Mouse (Mus musculus): ENCODE measurements around the gene Eps8. TPM values are rescaled to one million over a fixed set of nuclear protein-coding genes. Genes with fewer than 3 reads are reported as not detected.
A peak's percentile ranks its signal among the peaks of the same experiment; 100 is the strongest.

Eps8 gene
- polyA plus RNA-seq, 1 experiment from 2014 or later = 24.5 TPM

DNA sequence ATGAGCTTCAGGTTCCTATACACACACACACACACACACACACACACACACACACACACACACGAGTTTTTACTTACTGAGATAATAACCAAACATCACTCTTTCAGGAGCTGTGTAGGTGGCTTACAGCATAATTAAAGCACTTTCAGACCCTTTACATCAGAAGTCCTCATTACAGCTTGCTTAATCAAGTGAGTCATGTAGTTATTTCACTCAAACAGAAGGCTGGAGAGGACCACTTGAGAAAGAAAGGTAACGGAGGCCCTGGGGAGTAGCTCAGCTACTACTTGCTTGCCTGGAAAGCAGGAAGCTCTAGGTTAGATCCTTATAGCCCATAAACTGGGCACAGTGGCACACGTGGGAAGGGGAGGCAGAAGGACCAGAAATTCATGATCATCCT is 13.0 kb upstream of the Eps8 start:
- ATAC-seq (ENCODE audit: insufficient read depth) (no peak), DNase-seq (no peak)
- Histone ChIP-seq H3K4me2 (no peak overlapping the region), H3K4me1 (ENCODE audit: insufficient read depth) (no peaks in the 10 kb centered on the region), H3K27ac (ENCODE audit: low read depth) (no peak overlapping the region), H3K27me3 (ENCODE audit: insufficient read depth, low read length) (no peaks in the 10 kb centered on the region), H3K36me3 (ENCODE audit: insufficient read depth) (no peaks in the 10 kb centered on the region), H3K9ac (no peak overlapping the region), H3K4me3 (ENCODE audit: low read depth, low read length) (no peak overlapping the region), H3K9me3 (ENCODE audit: low read depth, low read length) (no peaks in the 10 kb centered on the region)
- TF ChIP-seq CTCF (IDR thresholded peaks at IDR 0.05; ENCODE audit: low read depth) = no peak
- 48% methylated on average over 3 of the region's 3 CpGs for WGBS

DNA sequence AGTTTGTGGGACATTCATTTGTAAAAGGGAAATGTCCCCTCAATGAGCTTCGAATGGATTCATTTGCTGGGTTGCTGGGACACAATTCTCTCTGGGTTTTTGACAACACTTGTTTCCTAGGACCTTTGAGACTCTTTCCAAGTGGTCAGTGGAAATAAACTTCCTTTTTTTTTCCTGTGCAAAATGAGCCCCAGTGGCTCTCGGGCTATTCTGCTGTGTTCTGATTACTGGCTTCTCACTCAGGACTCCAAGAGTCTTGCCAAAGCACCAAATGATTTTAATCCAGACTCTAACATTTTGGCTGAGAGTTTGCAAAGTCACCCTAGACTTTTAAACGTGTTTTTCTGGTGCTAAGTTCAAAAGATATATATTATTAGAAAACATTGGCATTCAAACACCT is 10.3 kb upstream of the Eps8 start:
- TF ChIP-seq CTCF (IDR thresholded peaks at IDR 0.05; ENCODE audit: low read depth) = no peak
- ATAC-seq (ENCODE audit: insufficient read depth) = no peak
- Histone ChIP-seq H3K27me3 (ENCODE audit: insufficient read depth, low read length) (no peaks in the 10 kb centered on the region), H3K9ac (no peak overlapping the region), H3K27ac (ENCODE audit: low read depth) (no peak overlapping the region), H3K36me3 (ENCODE audit: insufficient read depth) (no peaks in the 10 kb centered on the region), H3K4me1 (ENCODE audit: insufficient read depth) (no peaks in the 10 kb centered on the region), H3K9me3 (ENCODE audit: low read depth, low read length) (no peaks in the 10 kb centered on the region), H3K4me2 (no peak overlapping the region), H3K4me3 (ENCODE audit: low read depth, low read length) (no peak overlapping the region)
- WGBS = 53% methylated on average over 3 of the region's 3 CpGs
- DNase-seq = no peak

GRCm38 (mm10) chr6:137661583-137662365 is 7.1 kb upstream of the Eps8 start:
- 91% methylated on average over 23 of the region's 23 CpGs for WGBS

DNA sequence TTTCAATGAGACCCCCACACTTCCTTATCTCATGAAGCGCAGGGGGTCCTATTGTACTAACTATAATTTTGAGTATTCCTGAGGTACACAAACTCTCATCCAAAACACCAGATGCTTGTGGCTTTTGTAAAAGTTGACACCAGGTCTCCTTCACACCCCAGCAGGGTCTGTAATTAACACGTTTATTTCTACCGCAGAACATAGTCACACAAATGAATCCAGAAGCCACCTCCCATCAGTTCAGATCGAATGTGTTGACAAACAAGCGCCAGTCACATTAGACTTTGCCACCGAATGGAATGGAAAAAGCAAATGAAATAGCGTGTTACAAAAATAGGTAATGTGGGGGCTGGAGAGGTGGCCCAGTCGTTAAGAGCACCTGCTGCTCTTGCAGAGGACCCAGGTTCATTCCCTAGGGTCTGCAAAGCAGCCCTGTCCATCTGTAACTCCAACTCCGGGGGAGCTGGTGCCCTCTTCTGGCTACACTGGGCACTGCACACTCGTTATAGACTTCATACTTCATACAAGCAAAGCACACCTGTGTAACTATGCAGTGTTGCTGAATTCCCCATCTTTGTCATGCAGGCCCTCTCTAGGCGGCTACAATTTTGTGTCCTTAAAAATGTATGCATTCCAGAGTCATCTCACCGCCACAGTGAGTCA is 3.9 kb upstream of the Eps8 start:
- WGBS = 74% methylated on average over 12 of the region's 12 CpGs
- Histone ChIP-seq H3K4me1 (ENCODE audit: insufficient read depth) (no peaks in the 10 kb centered on the region), H3K4me3 (ENCODE audit: low read depth, low read length) (no peak overlapping the region), H3K36me3 (ENCODE audit: insufficient read depth) (no peaks in the 10 kb centered on the region), H3K9ac (no peak overlapping the region), H3K27ac (ENCODE audit: low read depth) (no peak overlapping the region), H3K9me3 (ENCODE audit: low read depth, low read length) (no peaks in the 10 kb centered on the region), H3K27me3 (ENCODE audit: insufficient read depth, low read length) (no peaks in the 10 kb centered on the region), H3K4me2 (no peak overlapping the region)
- no peak for ATAC-seq (ENCODE audit: insufficient read depth)
- DNase-seq = peak; percentile 43
- TF ChIP-seq CTCF (IDR thresholded peaks at IDR 0.05; ENCODE audit: low read depth) = peak; percentile 48

More at GRCm38 (mm10) chr6:137661583-137662365, 7.1 kb upstream of the Eps8 start:
- H3K9me3 ChIP-seq (ENCODE audit: low read depth, low read length) = no peaks in the 10 kb centered on the region
- no peak for TF ChIP-seq CTCF (IDR thresholded peaks at IDR 0.05; ENCODE audit: low read depth)
- no peak for ATAC-seq (ENCODE audit: insufficient read depth)
- no peak overlapping the region for H3K9ac ChIP-seq
- no peak overlapping the region for H3K4me2 ChIP-seq
- no peak overlapping the region for H3K27ac ChIP-seq (ENCODE audit: low read depth)
- H3K36me3 ChIP-seq (ENCODE audit: insufficient read depth) = no peaks in the 10 kb centered on the region
- no peak overlapping the region for H3K4me3 ChIP-seq (ENCODE audit: low read depth, low read length)
- H3K4me1 ChIP-seq (ENCODE audit: insufficient read depth) = no peaks in the 10 kb centered on the region
- no peak for DNase-seq
- H3K27me3 ChIP-seq (ENCODE audit: insufficient read depth, low read length) = no peaks in the 10 kb centered on the region

- Histone ChIP-seq H3K9me3 (ENCODE audit: low read depth, low read length) (no peaks in the 10 kb centered on the region), H3K4me1 (ENCODE audit: insufficient read depth) (no peaks in the 10 kb centered on the region), H3K27ac (ENCODE audit: low read depth) (no peak overlapping the region), H3K4me2 (no peak overlapping the region), H3K4me3 (ENCODE audit: low read depth, low read length) (no peak overlapping the region), H3K36me3 (ENCODE audit: insufficient read depth) (no peaks in the 10 kb centered on the region), H3K27me3 (ENCODE audit: insufficient read depth, low read length) (no peaks in the 10 kb centered on the region), H3K9ac (no peak overlapping the region)
- WGBS = 75% methylated on average over 6 of the region's 6 CpGs
- ATAC-seq (ENCODE audit: insufficient read depth) = no peak
- DNase-seq = no peak
- TF ChIP-seq CTCF (IDR thresholded peaks at IDR 0.05; ENCODE audit: low read depth) = no peak
Measured at GRCm38 (mm10) chr6:137657203-137657602, 2.5 kb upstream of the Eps8 start.

- ATAC-seq (ENCODE audit: insufficient read depth) (peak; percentile 64), DNase-seq (peak; percentile 6)
- peak overlapping the region; percentile 71; the same call in 1 of the 2 replicates for H3K9ac ChIP-seq
- H3K36me3 ChIP-seq (ENCODE audit: insufficient read depth) = no peaks in the 10 kb centered on the region
- no peaks in the 10 kb centered on the region for H3K9me3 ChIP-seq (ENCODE audit: low read depth, low read length)
- WGBS = 27% methylated on average over 6 of the region's 7 CpGs
- peak overlapping the region; percentile 68 for H3K4me3 ChIP-seq (ENCODE audit: low read depth, low read length)
- peaks cover 2% of the 10 kb centered on the region; the same call in 1 of the 2 replicates for H3K4me1 ChIP-seq (ENCODE audit: insufficient read depth)
- H3K4me2 ChIP-seq = peak overlapping the region; percentile 92
- H3K27ac ChIP-seq (ENCODE audit: low read depth) = no peak overlapping the region
- no peaks in the 10 kb centered on the region for H3K27me3 ChIP-seq (ENCODE audit: insufficient read depth, low read length)
- TF ChIP-seq CTCF (IDR thresholded peaks at IDR 0.05; ENCODE audit: low read depth) = no peak
Measured at GRCm38 (mm10) chr6:137649528-137649927, 5.1 kb downstream of the Eps8 start.

GRCm38 (mm10) chr6:137649068-137649480 is 5.6 kb downstream of the Eps8 start:
- peak overlapping the region; percentile 71 for H3K9ac ChIP-seq
- under 1% methylated on average over 45 of the region's 51 CpGs for WGBS
- peak; percentile 34 for TF ChIP-seq CTCF (IDR thresholded peaks at IDR 0.05; ENCODE audit: low read depth)
- no peaks in the 10 kb centered on the region for H3K36me3 ChIP-seq (ENCODE audit: insufficient read depth)
- peaks cover 2% of the 10 kb centered on the region; the same call in 1 of the 2 replicates for H3K4me1 ChIP-seq (ENCODE audit: insufficient read depth)
- H3K4me3 ChIP-seq (ENCODE audit: low read depth, low read length) = peak overlapping the region; percentile 68
- ATAC-seq (ENCODE audit: insufficient read depth) (peak; percentile 87), DNase-seq (peak; percentile 93)
- peak overlapping the region; percentile 92 for H3K4me2 ChIP-seq
- H3K27me3 ChIP-seq (ENCODE audit: insufficient read depth, low read length) = no peaks in the 10 kb centered on the region
- peak overlapping the region; percentile 16; the same call in 1 of the 2 replicates for H3K27ac ChIP-seq (ENCODE audit: low read depth)
- no peaks in the 10 kb centered on the region for H3K9me3 ChIP-seq (ENCODE audit: low read depth, low read length)

All from lung, embryonic 14.5 days (tissue).